Mouse (Mus musculus): Measurements from ENCODE around the gene Stt3a. TPM values are rescaled to one million over a fixed set of nuclear protein-coding genes. Genes with fewer than 3 reads are reported as not detected.

Gene Stt3a
- total RNA-seq (2021), result 10 to 100 TPM; 36.2 to 42.6 TPM
- long read RNA-seq, experiment 1, full-length matches to known transcripts, result 9 of 12 reads
- long read RNA-seq, experiment 1, partial matches to known transcripts, result 2 of 12 reads
- long read RNA-seq, experiment 1, other reads (novel, unspliced or antisense), result 1 of 12 reads
- long read RNA-seq, experiment 2, full-length matches to known transcripts, result 6 of 7 reads
- long read RNA-seq, experiment 2, partial matches to known transcripts, result 1 of 7 reads
- long read RNA-seq, experiment 2, other reads (novel, unspliced or antisense), result 0 of 7 reads

DNA sequence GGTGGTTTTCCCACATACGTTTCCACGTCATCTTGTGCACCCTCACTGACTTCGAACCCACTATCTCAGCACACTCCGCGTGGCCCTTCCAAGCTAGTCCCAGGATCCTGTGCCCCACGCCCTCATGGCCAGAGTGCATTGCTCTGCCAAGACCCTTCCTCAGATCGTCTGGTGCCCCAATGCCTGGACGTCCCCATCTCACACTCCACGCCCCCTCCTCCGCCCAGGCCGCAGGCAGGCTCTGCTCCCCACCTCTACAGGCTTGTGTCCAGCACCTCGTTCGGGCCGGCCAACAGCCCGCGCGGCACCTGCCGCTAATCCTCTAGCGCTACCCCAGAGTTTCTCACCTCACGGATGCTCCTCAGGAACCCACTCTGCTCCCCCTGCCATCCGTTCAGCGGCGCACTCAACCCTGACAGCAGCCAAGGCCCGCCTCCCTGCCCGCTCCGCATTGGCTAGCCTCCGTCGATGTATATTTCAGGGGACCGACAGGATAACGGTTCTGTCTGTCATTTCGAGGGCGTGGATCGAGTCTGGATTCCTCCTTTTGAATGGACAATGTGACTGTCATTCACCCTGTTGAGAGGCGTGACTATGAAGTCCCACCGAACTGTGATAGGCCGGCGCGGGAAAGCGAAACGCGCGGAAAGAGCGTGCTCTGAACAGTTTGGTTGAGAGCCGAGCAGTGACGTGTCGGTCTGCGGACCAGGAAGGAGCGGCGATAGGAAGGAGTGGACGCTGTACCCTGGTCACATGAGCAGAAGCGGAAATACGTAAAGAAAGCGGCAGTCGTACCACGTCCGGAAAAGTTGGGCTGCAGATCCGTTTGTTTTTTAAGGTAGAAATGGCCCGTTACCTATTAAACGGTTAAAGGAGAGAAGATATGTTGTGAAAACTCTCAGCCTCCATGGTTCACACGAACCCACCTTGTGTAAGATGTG is at the start of gene Stt3a:
Gene Stt3a, minus strand, starts transcription at position 477 of the 941 bp plus-strand sequence.
- peak; percentile 97 to 99 for DNase-seq
- intact Hi-C loops (cut with DNase I), result no loop called here

DNA sequence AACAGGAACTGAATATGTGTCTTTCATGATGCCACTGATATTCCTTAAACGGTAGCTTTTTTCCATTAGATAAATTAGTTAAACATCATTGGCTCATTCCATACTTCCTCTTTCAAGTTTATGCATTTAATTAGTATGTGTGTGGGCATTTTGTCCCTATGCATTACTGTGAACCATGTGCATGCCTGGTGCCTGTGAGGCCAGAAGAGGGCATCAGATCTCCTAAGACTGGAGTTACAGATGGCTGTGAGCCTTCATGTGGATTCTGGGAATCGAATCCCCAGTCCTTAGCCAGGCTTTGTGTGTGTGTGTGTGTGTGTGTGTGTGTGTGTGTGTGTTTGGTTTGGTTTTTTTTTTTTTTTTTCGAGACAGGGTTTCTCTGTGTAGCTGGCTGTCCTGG is 47.0 kb upstream of the Stt3a start:
- DNase-seq, result no peak
- intact Hi-C loops (cut with DNase I), result no loop called here

DNA sequence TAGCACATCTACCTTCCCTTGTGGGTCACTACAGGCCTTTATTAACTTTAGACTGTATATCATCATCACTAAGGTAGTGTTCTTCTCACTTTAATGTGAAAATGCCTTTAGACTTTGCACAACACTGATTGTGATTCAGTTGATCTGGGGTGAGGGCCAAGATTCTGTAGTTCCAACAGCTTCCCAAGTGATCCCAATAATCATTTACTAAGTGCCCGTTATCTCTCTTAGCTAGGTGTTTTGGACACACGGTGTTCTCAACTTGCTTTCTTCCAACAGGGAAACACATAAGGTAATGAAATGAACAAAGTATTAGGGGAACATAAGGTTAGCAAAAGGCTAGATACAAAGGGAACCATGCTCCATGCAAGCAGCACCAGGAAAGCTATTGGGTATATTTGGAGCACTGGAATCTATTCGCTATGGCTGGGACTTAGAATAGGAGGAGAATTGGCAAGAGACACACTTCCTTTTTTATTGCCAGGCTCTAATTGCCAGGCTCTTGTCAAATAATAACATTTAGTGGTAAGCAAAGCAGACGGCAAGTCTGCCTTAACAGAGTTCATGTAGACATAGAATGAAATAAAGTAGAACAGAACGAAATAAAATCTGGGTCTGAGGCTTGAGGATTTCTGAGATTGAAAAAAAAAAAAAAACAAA is 40.8 kb upstream of the Stt3a start:
- no peak for DNase-seq
- intact Hi-C loops (cut with DNase I), result no loop called here

- intact Hi-C loops (cut with DNase I), result no loop called here
- DNase-seq, result no peak
Observed at GRCm38 (mm10) chr9:36805256-36805975, 37.9 kb upstream of the Stt3a start.

DNA sequence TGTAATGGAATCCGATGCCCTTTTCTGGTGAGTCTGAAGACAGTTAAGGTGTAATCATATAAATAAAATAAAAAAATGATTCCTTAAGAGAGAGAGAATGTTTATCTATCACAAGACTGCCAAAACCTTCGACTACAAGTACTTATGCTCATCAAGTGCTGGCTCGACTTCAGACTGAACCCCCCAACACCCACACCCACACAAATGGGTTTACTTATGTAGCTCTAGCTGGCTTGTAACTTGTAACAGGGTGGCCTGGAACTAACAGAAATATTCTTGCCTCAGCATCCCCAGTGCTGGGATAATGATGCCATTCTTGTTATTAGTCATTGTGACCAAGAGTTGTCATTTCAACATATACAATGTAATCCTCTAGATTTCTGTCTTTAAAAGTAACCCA is 36.4 kb upstream of the Stt3a start:
- DNase-seq, result no peak

DNA sequence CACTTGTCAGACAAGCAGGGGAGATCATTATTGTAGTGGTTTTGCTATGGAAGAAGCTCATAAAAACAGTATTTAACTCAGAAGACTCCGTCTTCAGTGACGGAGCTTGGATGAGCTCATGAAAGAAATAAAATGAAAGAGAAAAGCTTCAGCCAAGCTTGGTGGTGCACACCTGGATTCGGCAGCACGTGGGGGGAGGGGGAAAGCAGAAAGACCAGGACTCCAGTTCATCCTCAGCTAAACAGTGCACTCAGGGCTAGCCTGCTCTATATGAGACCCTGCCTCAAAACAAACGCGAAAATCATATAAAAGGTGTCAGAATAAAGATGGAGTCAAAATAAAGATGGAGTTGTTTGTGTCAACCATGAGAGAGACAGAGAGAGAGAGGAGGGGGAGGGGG is 35.9 kb upstream of the Stt3a start:
- no peak for DNase-seq
- intact Hi-C loops (cut with DNase I), result no loop called here

More for the DNA sequence above, 36.4 kb upstream of the Stt3a start:
- intact Hi-C loops (cut with DNase I), result no loop called here

GRCm38 (mm10) chr9:36802951-36803350 is 35.5 kb upstream of the Stt3a start:
- intact Hi-C loops (cut with DNase I), result no loop called here
- no peak for DNase-seq

GRCm38 (mm10) chr9:36801961-36802360 is 34.5 kb upstream of the Stt3a start:
- DNase-seq, result no peak
- intact Hi-C loops (cut with DNase I), result no loop called here

DNA sequence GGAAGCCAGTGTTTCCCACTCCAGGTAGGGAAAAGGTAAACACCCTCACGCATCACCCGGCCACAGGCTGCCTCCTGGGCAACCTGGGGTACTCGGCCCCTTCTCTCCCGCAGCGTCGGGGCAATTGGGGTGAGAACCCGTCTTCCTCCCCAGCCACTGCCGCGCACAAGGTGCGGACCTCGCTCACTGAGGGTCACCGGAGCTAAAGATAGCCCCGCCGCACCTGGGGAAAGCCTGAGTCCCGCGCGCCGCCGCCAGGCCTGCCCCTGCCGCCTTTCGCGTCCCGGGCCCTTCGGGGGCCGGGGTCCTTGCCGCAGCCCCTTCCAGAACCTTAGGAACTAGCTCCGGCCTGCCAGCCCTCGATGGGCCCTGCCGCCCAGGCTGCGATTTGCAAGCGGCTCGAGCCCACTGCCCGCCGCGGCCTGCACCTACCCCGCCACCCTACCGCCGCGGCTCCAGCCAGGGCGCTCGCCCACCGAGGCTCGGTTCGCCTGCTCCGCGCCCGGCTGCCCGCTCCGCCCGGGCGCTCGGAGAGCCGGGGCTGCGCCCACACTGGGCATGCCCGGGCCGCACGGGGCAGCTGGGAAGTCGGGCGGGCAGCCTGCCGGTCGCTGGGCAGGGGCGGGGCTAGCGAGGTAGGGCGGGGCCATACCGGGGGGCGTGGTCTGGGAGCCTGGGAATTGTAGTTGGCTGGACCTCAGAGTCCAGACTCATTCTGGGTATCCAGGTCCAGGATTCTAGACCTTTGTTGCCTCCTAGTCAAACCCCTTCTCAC is 29.5 kb upstream of the Stt3a start, which contains the start of gene Ei24:
Gene Ei24, minus strand, starts transcription at position 613 of the 775 bp plus-strand sequence.
- DNase-seq, result peak; percentile 91 to 96
- intact Hi-C loops (cut with DNase I), result no loop called here

GRCm38 (mm10) chr9:36796224-36796623 is 28.7 kb upstream of the Stt3a start:
- intact Hi-C loops (cut with DNase I), result no loop called here
- no peak for DNase-seq

GRCm38 (mm10) chr9:36795556-36795955 is 28.1 kb upstream of the Stt3a start:
- DNase-seq, result no peak
- intact Hi-C loops (cut with DNase I), result no loop called here

DNA sequence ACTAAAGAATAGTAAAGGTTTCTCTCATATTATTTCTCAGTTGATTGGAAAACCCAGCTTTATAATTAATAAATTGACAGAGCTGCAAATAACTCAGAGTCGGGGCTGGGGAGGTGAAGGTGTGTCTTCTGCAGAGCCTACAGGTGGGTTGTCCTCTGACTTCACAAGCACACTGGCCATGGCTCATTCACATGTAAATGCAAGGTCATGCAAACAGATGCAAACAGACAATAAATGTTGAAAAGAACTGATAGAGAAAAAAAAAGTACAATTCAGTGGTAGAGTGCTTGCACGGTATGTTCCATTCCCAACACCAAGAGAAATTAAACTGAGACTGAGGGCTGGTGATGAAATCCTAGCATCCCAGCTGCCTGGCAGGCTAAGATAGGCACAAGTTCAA is 27.0 kb upstream of the Stt3a start:
- DNase-seq, result no peak
- intact Hi-C loops (cut with DNase I), result loop anchor here (5.0 kb wide), 1 partner anchor 88 kb away; no protein-coding TSS in a partner anchor

GRCm38 (mm10) chr9:36792191-36792590 is 24.7 kb upstream of the Stt3a start:
- DNase-seq, result no peak
- intact Hi-C loops (cut with DNase I), result loop anchor here (5.0 kb wide), 1 partner anchor 90 kb away; no protein-coding TSS in a partner anchor

DNA sequence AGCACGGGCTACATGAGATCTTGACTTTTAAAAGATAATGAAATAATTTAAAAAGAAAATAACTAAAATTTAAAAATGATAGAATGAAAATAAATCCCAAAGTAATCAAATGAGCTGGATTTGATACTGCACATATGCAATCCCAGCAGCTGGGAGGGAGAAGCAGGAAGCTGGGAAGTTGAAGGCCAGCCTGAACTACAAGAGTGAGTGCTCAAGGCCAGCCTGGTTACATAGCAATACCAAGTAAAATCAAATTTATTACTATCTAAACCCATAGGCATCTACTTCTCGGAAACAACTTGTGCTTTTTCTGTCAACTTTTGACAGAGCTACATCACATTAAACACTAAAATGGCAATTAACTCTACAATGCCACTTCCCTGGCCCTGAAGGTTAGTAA is 16.4 kb upstream of the Stt3a start:
- intact Hi-C loops (cut with DNase I), result no loop called here
- no peak for DNase-seq

GRCm38 (mm10) chr9:36769048-36769413 is 1.6 kb upstream of the Stt3a start:
- no peak for DNase-seq
- intact Hi-C loops (cut with DNase I), result no loop called here

GRCm38 (mm10) chr9:36768156-36769047 is 923 bp upstream of the Stt3a start:
- DNase-seq, result peak; percentile 14 to 43
- intact Hi-C loops (cut with DNase I), result no loop called here

DNA sequence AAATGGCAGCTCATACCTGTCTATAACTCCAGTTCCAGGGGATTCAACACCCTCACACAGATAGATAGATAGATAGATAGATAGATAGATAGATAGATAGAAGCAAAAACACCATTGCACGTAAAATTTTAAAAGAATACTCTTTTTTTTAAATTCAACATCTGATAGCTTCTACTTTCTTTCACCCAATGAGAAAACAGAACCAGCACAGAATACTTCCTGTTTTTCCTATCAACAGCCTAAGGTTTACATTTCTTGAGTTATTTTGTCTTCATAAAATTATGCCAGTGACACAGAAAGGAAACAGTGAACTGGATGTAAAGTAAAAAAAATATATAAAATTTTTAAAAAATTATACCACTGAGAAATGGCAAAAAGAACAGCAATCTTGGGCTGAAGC is 3.1 kb downstream of the Stt3a start:
- intact Hi-C loops (cut with DNase I), result no loop called here
- no peak for DNase-seq

GRCm38 (mm10) chr9:36727034-36727755 is 40.3 kb downstream of the Stt3a start, which contains the start of gene Chek1:
Gene Chek1 (minus strand): TSS chr9:36727065.
- no peak for DNase-seq
- intact Hi-C loops (cut with DNase I), result no loop called here

All from gastrocnemius, postnatal 36 days (tissue).